Mouse (Mus musculus) bone marrow macrophage, adult 2 months (primary cell): Measurements from ENCODE around the gene Kctd14.

Experiments
- CTCF ChIP-seq: IDR thresholded peaks from 2 replicates; pipeline ENCODE4 v1.5.1; 2012; ENCODE audit warnings: low read depth, mild to moderate bottlenecking, low read length, moderate library complexity
- POLR2A ChIP-seq: IDR thresholded peaks from 2 replicates; pipeline ENCODE4 v1.6.1; 2012; ENCODE audit warnings: mild to moderate bottlenecking, low read depth, low read length, borderline replicate concordance

GRCm38 (mm10) chr7:97426566-97426965 lies 24.6 kb upstream of the Kctd14 start:
- TF ChIP-seq POLR2A (no peak), CTCF (no peak)
